Mouse (Mus musculus) heart, embryonic 14.5 days (tissue): ENCODE results near the gene Rassf2. TPM values are rescaled to one million over a fixed set of nuclear protein-coding genes. Genes with fewer than 3 reads are reported as not detected.
A peak's percentile ranks its signal among the peaks of the same experiment; 100 is the strongest.

Experiments used
- ATAC-seq: fragments of 200-750 bp; cut with Nextera tagmentation; 2 replicates; pipeline ENCODE4 v1.8.0; 2017; ENCODE audit warnings: low read depth, moderate TSS enrichment; ENCODE audit not compliant: insufficient number of reproducible peaks, insufficient read depth, low FRiP score
- H3K27ac ChIP-seq, 2 experiments: fragments of 200-500 bp in 1 of 2; fragments of 300-500 bp in 1 of 2; sonication (generic) in 1 of 2; replicated peaks in 1 of 2; 2 replicates each; pipeline ENCODE4 v1.5.1; 2012 to 2014; ENCODE audit warnings: low read depth in 2 of 2, low read length in 2 of 2, control low read depth in 1 of 2, mild to moderate bottlenecking in 1 of 2, mixed read lengths in 1 of 2; ENCODE audit not compliant: control insufficient read depth in 1 of 2, insufficient read depth in 1 of 2
- H3K27me3 ChIP-seq: fragments of 300-500 bp; sonication (generic); 2 replicates; pipeline ENCODE4 v1.6.1; 2014; ENCODE audit warnings: mild to moderate bottlenecking, low read length, control low read depth; ENCODE audit not compliant: control insufficient read depth, insufficient read depth
- H3K36me3 ChIP-seq: fragments of 300-500 bp; sonication (generic); 2 replicates; pipeline ENCODE4 v1.6.1; 2014; ENCODE audit warnings: mild to moderate bottlenecking, control low read depth, low read length, mixed read lengths; ENCODE audit not compliant: control insufficient read depth, insufficient read depth
- H3K4me1 ChIP-seq, 2 experiments: fragments of 200-500 bp in 1 of 2; fragments of 300-500 bp in 1 of 2; sonication (generic) in 1 of 2; 2 replicates each; pipeline ENCODE4 v1.6.1; 2012 to 2014; ENCODE audit warnings: low read length in 2 of 2, control low read depth in 1 of 2, mixed read lengths in 1 of 2; ENCODE audit not compliant: control insufficient read depth in 2 of 2, insufficient read depth in 2 of 2
- H3K4me2 ChIP-seq: fragments of 300-500 bp; sonication (generic); 2 replicates; pipeline ENCODE4 v1.6.1; 2014; ENCODE audit warnings: mild to moderate bottlenecking, low read length
- H3K4me3 ChIP-seq, 2 experiments: fragments of 200-500 bp in 1 of 2; fragments of 300-500 bp in 1 of 2; sonication (generic) in 1 of 2; 2 replicates each; pipeline ENCODE4 v1.5.1; 2012 to 2014; ENCODE audit warnings: low read length in 2 of 2, mild to moderate bottlenecking in 2 of 2, control low read depth in 1 of 2, low read depth in 1 of 2, moderate library complexity in 1 of 2; ENCODE audit not compliant: control insufficient read depth in 1 of 2, insufficient read depth in 1 of 2
- H3K9ac ChIP-seq: fragments of 300-500 bp; sonication (generic); 2 replicates; pipeline ENCODE4 v1.6.1; 2014; ENCODE audit warnings: mild to moderate bottlenecking, low read length
- H3K9me3 ChIP-seq: fragments of 300-500 bp; sonication (generic); 2 replicates; pipeline ENCODE4 v1.6.1; 2016; ENCODE audit warnings: low read length, control low read depth; ENCODE audit not compliant: control insufficient read depth
- WGBS: fragments of 180-500 bp; shearing (Covaris S2); extraction: QIAGEN DNeasy Blood & Tissue Kit; methylation state at CpG from one replicate; pipeline ENCODE4 v1.1.7; 2014; 5-methylcytosine and 5-hydroxymethylcytosine counted together
- polyA plus RNA-seq: library from polyadenylated mRNA; unstranded; fragments of >200 nt; fragmentation: Nextera tagmentation; extraction: Ambion mirVana; gene quantifications from 2 replicates; pipeline ENCODE4 v1.2.1, GENCODE M21; 2014

Rassf2 gene
- polyA plus RNA-seq, 1 experiment from 2014 or later: 10.9 TPM

DNA sequence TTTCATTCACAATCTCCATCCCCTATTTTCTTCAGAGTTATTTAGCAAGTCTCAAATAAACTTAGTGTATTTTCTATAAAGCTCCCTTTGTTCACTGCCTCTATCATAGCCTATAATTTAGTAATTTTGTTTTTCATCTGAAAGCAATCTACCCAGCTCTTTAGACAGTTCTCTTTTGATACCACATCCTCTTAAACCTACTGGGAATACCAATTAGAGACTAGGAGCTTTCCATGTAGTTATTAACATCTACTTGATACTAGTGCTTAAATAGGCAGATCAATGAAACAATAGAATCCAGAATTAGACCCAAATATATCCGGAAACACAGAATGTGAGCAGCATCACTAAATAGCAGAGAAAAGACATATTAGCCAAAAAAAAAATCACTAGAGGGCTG is 14.0 kb downstream of the Rassf2 start:
- 90% methylated on average over 1 of the region's 1 CpGs for WGBS
- H3K4me1 ChIP-seq: peaks cover 12 to 15% of the 10 kb centered on the region in 2 experiments

DNA sequence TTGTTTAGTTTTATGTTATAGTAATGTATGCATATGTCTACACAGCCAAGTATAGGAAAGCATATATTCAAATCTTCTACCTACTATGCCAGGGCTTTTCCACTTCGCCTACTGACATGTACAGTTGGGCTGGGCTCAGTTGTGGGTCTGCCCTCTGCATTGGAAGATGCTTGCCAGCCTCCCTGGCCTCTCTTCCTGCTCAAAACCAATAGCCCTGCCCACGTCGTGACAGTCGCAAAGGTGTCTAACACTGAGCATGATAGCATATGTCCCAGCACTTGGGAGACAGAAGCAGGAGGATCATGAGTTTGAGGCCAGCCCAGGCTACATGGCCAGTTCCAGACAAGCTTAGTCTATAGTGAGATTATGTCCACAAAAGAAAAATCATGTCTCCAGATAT is 16.9 kb downstream of the Rassf2 start:
- Histone ChIP-seq H3K27ac (no peak overlapping the region), H3K9me3 (no peaks in the 10 kb centered on the region), H3K4me3 (no peak overlapping the region), H3K27me3 (no peaks in the 10 kb centered on the region), H3K9ac (no peak overlapping the region), H3K4me2 (no peak overlapping the region), H3K4me1 (peaks cover 6 to 10% of the 10 kb centered on the region in 2 experiments; a peak in 3 of 4 replicates), H3K36me3 (peaks cover 18% of the 10 kb centered on the region; the same call in 1 of the 2 replicates)
- no peak for ATAC-seq
- 84% methylated on average over 4 of the region's 4 CpGs for WGBS

More for the DNA sequence above, 14.0 kb downstream of the Rassf2 start:
- H3K36me3 ChIP-seq: peaks cover 5% of the 10 kb centered on the region; the same call in 1 of the 2 replicates
- ATAC-seq: no peak
- H3K9ac ChIP-seq: no peak overlapping the region
- no peaks in the 10 kb centered on the region for H3K9me3 ChIP-seq
- H3K4me3 ChIP-seq: no peak overlapping the region
- no peaks in the 10 kb centered on the region for H3K27me3 ChIP-seq
- no peak overlapping the region for H3K27ac ChIP-seq
- no peak overlapping the region for H3K4me2 ChIP-seq

DNA sequence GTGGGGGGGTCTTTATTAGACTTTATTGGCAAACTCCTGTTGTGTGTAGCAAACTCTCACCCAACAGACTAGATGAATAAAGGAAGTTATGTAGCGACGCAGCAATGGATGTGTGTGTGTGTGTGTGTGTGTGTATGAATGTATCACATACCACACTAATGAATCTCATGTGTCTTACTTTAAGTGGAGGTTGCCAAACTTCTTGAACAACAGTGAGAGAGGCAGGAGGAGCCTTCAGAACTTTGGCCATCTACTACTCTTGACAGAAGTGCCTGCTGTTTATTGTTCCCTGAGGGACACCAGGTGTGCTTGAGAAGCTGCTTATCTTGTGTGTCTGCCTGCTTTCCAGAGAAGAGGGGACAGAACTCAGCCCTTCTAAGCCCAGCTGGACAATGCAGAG is 19.3 kb downstream of the Rassf2 start:
- no peak overlapping the region for H3K4me2 ChIP-seq
- H3K27me3 ChIP-seq: no peaks in the 10 kb centered on the region
- 84% methylated on average over 2 of the region's 2 CpGs for WGBS
- ATAC-seq: no peak
- H3K36me3 ChIP-seq: peaks cover 20% of the 10 kb centered on the region; the same call in 1 of the 2 replicates
- H3K4me1 ChIP-seq: peaks cover 9 to 11% of the 10 kb centered on the region in 2 experiments; a peak in 2 of 4 replicates
- H3K9me3 ChIP-seq: no peaks in the 10 kb centered on the region
- no peak overlapping the region for H3K27ac ChIP-seq
- no peak overlapping the region for H3K4me3 ChIP-seq
- H3K9ac ChIP-seq: no peak overlapping the region

DNA sequence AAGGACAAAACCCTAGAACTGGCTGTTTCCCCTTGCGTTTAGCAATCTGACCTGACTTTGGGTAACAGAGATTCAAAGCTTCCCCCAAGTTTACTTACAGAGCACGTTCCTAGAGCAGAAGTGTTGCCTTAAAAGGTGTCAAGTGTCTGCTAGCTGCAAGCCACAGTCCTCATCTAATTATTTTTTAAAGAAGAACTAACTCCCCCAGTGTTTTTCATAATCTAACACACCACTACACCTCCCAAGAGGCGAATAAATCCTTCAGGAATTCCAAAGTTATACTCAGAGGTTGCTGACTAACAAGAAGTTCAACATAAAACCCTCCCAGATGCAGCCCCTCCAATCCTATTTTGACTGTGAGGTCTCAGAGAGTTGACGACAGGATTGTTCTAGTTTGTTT is 21.9 kb downstream of the Rassf2 start:
- no peak overlapping the region for H3K27ac ChIP-seq

DNA sequence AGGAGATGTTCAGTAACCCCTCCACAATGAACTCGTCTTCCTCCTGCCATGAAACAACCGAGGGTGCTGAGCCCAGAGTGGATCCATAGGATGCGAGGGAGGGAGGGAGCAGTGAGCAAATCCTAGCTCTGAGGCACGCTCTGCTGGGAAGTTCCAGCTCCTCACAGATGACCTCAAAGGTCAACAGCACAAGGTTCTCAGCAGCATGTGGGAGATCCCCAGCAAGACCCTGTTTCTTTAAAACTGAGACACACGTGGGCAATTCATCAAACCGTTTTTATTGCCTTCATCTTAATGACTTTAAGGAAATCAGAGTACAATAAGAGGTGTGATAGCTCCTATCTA is 22.6 kb downstream of the Rassf2 start:
- Histone ChIP-seq H3K9ac (no peak overlapping the region), H3K4me3 (no peak overlapping the region), H3K27me3 (no peaks in the 10 kb centered on the region), H3K9me3 (no peaks in the 10 kb centered on the region), H3K4me1 (peaks cover 11% of the 10 kb centered on the region in 2 experiments; a peak in 3 of 4 replicates), H3K27ac (no peak overlapping the region), H3K36me3 (peaks cover 20% of the 10 kb centered on the region; the same call in 1 of the 2 replicates), H3K4me2 (no peak overlapping the region)
- no peak for ATAC-seq
- WGBS: 57% methylated on average over 6 of the region's 6 CpGs

More for the DNA sequence above, 21.9 kb downstream of the Rassf2 start:
- peaks cover 20% of the 10 kb centered on the region; the same call in 1 of the 2 replicates for H3K36me3 ChIP-seq
- no peak overlapping the region for H3K9ac ChIP-seq
- no peak overlapping the region for H3K4me3 ChIP-seq
- peaks cover 11% of the 10 kb centered on the region in 2 experiments; a peak in 3 of 4 replicates for H3K4me1 ChIP-seq
- H3K4me2 ChIP-seq: no peak overlapping the region
- 63% methylated on average over 4 of the region's 4 CpGs for WGBS
- no peaks in the 10 kb centered on the region for H3K9me3 ChIP-seq
- no peak for ATAC-seq
- H3K27me3 ChIP-seq: no peaks in the 10 kb centered on the region

DNA sequence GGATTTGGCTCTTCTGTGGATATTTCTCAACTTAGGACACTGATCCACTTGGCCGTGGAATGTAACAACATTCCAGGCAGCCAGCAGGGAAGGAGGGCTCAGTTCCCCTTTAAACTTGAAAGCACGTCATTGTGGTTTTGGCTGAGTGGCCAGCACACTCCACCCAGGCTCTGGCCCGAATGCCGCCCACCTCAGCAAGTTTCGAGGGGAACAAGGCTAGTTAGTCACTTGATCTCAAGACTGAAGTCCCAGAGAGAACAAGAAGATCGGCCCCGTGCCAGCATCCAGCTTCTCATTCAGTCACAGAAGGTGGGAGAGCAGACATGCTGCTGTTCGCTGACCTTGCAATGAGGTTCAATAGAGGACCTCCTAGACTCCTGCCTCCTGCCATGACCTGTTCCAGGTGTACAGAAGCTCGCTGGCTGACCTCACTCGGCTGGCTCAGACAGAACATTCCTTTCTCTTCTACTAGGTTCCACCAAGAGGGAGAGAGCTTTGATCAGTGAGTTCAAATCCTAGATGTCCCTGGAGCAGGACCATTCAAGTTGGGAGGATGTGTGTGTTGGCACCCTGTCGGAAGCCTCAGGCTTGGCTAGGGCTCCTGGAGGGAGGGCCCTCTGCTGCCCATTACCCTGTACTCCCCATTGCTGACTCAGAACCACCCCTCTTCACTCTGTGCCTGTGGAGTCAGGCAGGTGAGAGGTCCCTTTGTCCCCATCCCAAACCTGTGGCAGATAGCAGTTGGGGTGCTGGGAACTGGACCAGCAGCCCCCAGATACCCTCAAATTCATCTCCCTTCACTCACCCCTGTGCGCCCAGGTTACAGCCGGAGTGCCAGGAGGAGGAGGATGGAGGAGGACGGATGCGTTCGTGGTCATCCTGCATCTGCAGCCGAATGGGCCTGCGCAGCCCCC is 23.2 kb downstream of the Rassf2 start:
- Histone ChIP-seq H3K9me3 (no peaks in the 10 kb centered on the region), H3K27me3 (no peaks in the 10 kb centered on the region), H3K9ac (no peak overlapping the region; the same call in 1 of the 2 replicates), H3K4me3 (no peak overlapping the region), H3K27ac (0 out of 4 replicates have a peak overlapping the region, but pooled peaks of 1 of the 2 experiments have one; percentile 41), H3K4me1 (peaks cover 11% of the 10 kb centered on the region in 2 experiments; a peak in 3 of 4 replicates), H3K36me3 (peaks cover 17% of the 10 kb centered on the region; the same call in 1 of the 2 replicates), H3K4me2 (no peak overlapping the region)
- WGBS: 66% methylated on average over 18 of the region's 18 CpGs
- ATAC-seq: no peak

DNA sequence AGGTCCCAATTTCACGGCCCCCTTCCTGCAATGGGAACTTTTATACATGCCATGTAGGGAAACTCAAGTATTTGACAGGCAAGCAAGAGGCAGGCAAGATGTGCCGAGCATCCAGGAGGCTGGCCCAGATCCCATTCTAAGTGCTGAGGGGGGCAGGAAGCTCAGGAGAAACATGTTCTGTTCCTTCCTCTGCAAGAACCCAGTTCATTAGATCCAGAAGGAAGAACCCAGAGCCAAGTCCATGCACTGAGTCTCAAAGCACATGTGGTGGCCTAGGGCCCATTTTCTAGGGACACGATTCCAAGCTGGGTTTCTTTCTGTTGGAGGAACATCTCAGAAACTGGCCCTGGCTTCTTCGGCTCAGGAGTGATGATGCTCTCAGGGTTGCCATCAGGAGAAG is 24.6 kb downstream of the Rassf2 start:
- H3K9ac ChIP-seq: no peak overlapping the region
- H3K27ac ChIP-seq: no peak overlapping the region
- H3K4me3 ChIP-seq: no peak overlapping the region
- no peaks in the 10 kb centered on the region for H3K9me3 ChIP-seq
- H3K4me1 ChIP-seq: peaks cover 11 to 15% of the 10 kb centered on the region in 2 experiments; a peak in 3 of 4 replicates
- no peak for ATAC-seq
- H3K4me2 ChIP-seq: no peak overlapping the region
- 81% methylated on average over 4 of the region's 4 CpGs for WGBS
- no peaks in the 10 kb centered on the region for H3K27me3 ChIP-seq
- peaks cover 17% of the 10 kb centered on the region; the same call in 1 of the 2 replicates for H3K36me3 ChIP-seq
